Mouse (Mus musculus): ENCODE data around the gene Nid2. TPM values are rescaled to one million over a fixed set of nuclear protein-coding genes. Genes with fewer than 3 reads are reported as not detected.
A peak's percentile ranks its signal among the peaks of the same experiment; 100 is the strongest.

Nid2 gene
- not detected in 2 replicates for total RNA-seq (2014; fragmentation: Nextera tagmentation)
- 0.06 and 0.33 TPM in 2 replicates for total RNA-seq (2017)
- polyA plus RNA-seq (2012) = 0.02 and 0.08 TPM in 2 replicates

DNA sequence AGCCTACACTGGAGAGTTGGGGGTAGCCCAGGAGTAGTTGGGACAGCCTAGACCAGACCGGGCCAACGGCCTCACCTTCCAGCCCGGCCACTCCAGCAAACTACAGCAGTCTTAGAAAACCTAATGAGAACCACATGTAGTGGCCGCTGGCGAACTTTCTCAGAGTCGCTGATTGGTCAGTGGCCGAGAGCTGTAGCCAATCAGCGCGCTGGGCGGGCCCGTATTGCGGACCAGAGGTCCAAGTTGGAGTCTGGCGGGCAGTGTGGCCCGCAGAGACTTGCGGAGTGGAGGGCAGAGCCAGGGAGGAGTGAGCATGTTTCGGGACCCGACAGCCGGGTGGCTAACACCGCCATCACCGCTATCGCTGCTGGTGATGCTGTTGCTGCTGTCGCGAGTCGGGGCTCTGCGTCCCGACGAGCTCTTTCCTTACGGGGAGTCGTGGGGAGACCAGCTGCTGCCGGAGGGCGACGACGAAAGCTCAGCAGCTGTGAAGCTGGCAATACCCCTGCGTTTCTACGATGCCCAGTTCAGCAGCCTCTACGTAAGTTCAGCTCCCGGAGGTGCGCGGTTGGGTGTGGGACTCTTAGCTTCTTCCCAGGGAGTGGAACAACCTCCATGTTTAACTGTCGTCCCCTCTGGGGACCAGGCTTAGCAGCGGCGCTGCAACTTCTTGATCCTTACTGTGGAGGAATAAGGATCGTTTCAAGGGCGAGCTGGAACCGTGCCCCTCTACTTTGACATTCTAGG, at the start of gene Nid2:
TSS of gene Nid2 (plus strand) at position 241 of the 747 bp plus-strand sequence.
- peak; percentile 45; the same call in 1 of the 2 replicates for ATAC-seq (ENCODE audit: extremely low read depth, insufficient number of reproducible peaks, low FRiP score, poor library complexity, severe bottlenecking)
- TF ChIP-seq CTCF (IDR thresholded peaks at IDR 0.05; ENCODE audit: low read depth, low read length) (no peak), POLR2AphosphoS5 (IDR thresholded peaks at IDR 0.05; ENCODE audit: insufficient replicate concordance, low read depth, low read length) (no peak), GATA1 (IDR thresholded peaks at IDR 0.05; ENCODE audit: borderline replicate concordance, low read length) (no peak)

DNA sequence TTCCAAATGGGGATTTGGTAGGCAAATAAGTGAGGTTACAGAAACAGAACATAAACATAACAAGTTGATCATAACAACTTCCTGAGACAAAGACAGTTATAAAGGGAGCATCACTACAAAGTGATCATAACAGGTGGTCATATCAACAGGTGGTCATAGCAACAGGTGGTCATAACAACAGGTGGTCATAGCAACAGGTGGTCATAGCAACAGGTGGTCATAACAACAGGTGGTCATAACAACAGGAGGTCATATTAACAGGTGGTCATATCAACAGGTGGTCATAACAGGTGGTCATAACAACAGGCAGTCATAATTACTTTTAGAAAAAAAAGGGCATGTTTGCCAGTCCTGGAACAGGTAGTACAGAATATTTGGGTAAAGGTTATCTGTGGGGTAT, 49.5 kb upstream of the Nid2 start:
- Histone ChIP-seq H3K9me3 (replicated peaks) (no peaks in the 10 kb centered on the region), H3K27me3 (ENCODE audit: insufficient read depth, low read length) (peaks cover 5% of the 10 kb centered on the region; the same call in 1 of the 2 replicates), H3K36me3 (replicated peaks) (no peaks in the 10 kb centered on the region), H3K4me1 (ENCODE audit: insufficient read depth, low read depth, low read length) (no peaks in the 10 kb centered on the region), H3K4me3 (ENCODE audit: low read depth, low read length) (no peak overlapping the region)
- no peak for DNase-seq (ENCODE audit: low spot score)
- no peak for TF ChIP-seq GATA2 (IDR thresholded peaks at IDR 0.05; ENCODE audit: borderline replicate concordance, low read depth, low read length)
- TF ChIP-seq CTCF (IDR thresholded peaks at IDR 0.05; ENCODE audit: low read depth, low read length) = no peak
- TF ChIP-seq POLR2AphosphoS5 (IDR thresholded peaks at IDR 0.05; ENCODE audit: insufficient replicate concordance, low read depth, low read length) = no peak
- no peak for TF ChIP-seq TAL1 (conservative IDR thresholded peaks at IDR 0.05; ENCODE audit: low read depth, low read length)
- no peak for TF ChIP-seq GATA1 (IDR thresholded peaks at IDR 0.05; ENCODE audit: borderline replicate concordance, low read length)
- no peak for ATAC-seq (ENCODE audit: extremely low read depth, insufficient number of reproducible peaks, low FRiP score, poor library complexity, severe bottlenecking)

More for the DNA sequence above, at the start of gene Nid2:
- Histone ChIP-seq H3K9me3 (replicated peaks) (peaks cover 2% of the 10 kb centered on the region), H3K4me1 (ENCODE audit: insufficient read depth, low read depth, low read length) (peaks cover 13% of the 10 kb centered on the region), H3K36me3 (replicated peaks) (no peaks in the 10 kb centered on the region), H3K4me3 (ENCODE audit: low read depth, low read length) (peak within 1 kb of the TSS; percentile 66; the same call in 1 of the 2 replicates), H3K27me3 (ENCODE audit: insufficient read depth, low read length) (peaks cover 52% of the 10 kb centered on the region)
- DNase-seq (ENCODE audit: low spot score) = no peak

DNA sequence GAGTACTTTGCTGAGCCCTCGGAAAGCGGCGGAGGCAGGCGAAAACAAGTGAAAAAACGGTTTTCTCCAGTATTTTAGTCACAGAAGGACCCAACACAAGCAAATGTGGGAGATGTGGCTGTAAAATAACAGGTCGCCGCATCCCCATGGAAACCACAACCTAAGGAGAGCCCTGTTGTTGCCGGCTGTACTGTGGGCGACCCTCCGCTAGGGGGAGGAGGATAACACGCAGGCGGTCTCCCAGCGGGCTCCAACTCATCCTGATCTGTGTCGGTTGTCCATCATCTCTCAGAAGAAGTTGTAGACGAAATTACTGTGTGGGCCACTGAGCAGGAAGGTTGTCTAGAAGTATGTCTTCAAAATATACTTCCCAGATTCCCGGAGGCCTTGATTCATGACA, 45.4 kb upstream of the Nid2 start:
- Histone ChIP-seq H3K9me3 (replicated peaks) (no peaks in the 10 kb centered on the region), H3K4me1 (ENCODE audit: insufficient read depth, low read depth, low read length) (no peaks in the 10 kb centered on the region), H3K27me3 (ENCODE audit: insufficient read depth, low read length) (peaks cover 15% of the 10 kb centered on the region), H3K36me3 (replicated peaks) (no peaks in the 10 kb centered on the region), H3K4me3 (ENCODE audit: low read depth, low read length) (no peak overlapping the region)
- DNase-seq (ENCODE audit: low spot score) (peak; percentile 28), ATAC-seq (ENCODE audit: extremely low read depth, insufficient number of reproducible peaks, low FRiP score, poor library complexity, severe bottlenecking) (no peak)
- TF ChIP-seq POLR2AphosphoS5 (IDR thresholded peaks at IDR 0.05; ENCODE audit: insufficient replicate concordance, low read depth, low read length) (no peak), CTCF (IDR thresholded peaks at IDR 0.05; ENCODE audit: low read depth, low read length) (peak; percentile 66), GATA2 (IDR thresholded peaks at IDR 0.05; ENCODE audit: borderline replicate concordance, low read depth, low read length) (no peak), TAL1 (conservative IDR thresholded peaks at IDR 0.05; ENCODE audit: low read depth, low read length) (no peak), GATA1 (IDR thresholded peaks at IDR 0.05; ENCODE audit: borderline replicate concordance, low read length) (no peak)

DNA sequence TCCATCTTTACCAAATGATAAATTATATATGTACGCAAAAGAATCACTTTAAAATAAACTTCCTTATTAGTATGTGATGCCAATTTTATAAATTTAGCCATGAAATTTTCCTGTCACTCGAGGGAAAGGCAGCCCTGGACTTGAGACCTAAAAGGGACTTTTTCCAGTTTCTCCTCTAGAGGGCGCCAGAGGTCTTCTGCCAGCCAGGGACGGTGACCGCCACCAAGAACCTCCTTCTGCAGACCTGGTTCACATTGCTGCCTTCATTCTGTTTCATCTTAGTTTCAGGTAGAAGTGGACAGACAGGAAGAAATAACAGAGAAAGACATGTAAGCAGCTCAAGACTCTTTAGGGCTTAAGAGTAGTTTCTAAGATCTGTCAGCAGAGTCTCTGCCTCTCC, 44.6 kb upstream of the Nid2 start:
- ATAC-seq (ENCODE audit: extremely low read depth, insufficient number of reproducible peaks, low FRiP score, poor library complexity, severe bottlenecking) (no peak), DNase-seq (ENCODE audit: low spot score) (peak; percentile 43)
- peaks cover 15% of the 10 kb centered on the region for H3K27me3 ChIP-seq (ENCODE audit: insufficient read depth, low read length)
- no peaks in the 10 kb centered on the region for H3K9me3 ChIP-seq (replicated peaks)
- no peak overlapping the region for H3K4me3 ChIP-seq (ENCODE audit: low read depth, low read length)
- H3K4me1 ChIP-seq (ENCODE audit: insufficient read depth, low read depth, low read length) = no peaks in the 10 kb centered on the region
- no peaks in the 10 kb centered on the region for H3K36me3 ChIP-seq (replicated peaks)
- TF ChIP-seq POLR2AphosphoS5 (IDR thresholded peaks at IDR 0.05; ENCODE audit: insufficient replicate concordance, low read depth, low read length) = no peak
- TF ChIP-seq CTCF (IDR thresholded peaks at IDR 0.05; ENCODE audit: low read depth, low read length) = 0 out of 2 replicates have a peak, but pooled peaks have one; percentile 17
- TF ChIP-seq GATA2 (IDR thresholded peaks at IDR 0.05; ENCODE audit: borderline replicate concordance, low read depth, low read length) = no peak

- H3K4me1 ChIP-seq (ENCODE audit: insufficient read depth, low read depth, low read length) = no peaks in the 10 kb centered on the region
- H3K36me3 ChIP-seq (replicated peaks) = no peaks in the 10 kb centered on the region
- no peak overlapping the region for H3K4me3 ChIP-seq (ENCODE audit: low read depth, low read length)
- DNase-seq (ENCODE audit: low spot score) (no peak), ATAC-seq (ENCODE audit: extremely low read depth, insufficient number of reproducible peaks, low FRiP score, poor library complexity, severe bottlenecking) (no peak)
- H3K27me3 ChIP-seq (ENCODE audit: insufficient read depth, low read length) = peaks cover 20% of the 10 kb centered on the region
- no peaks in the 10 kb centered on the region for H3K9me3 ChIP-seq (replicated peaks)
- TF ChIP-seq GATA1 (IDR thresholded peaks at IDR 0.05; ENCODE audit: borderline replicate concordance, low read length) = no peak
- no peak for TF ChIP-seq GATA2 (IDR thresholded peaks at IDR 0.05; ENCODE audit: borderline replicate concordance, low read depth, low read length)
- no peak for TF ChIP-seq TAL1 (conservative IDR thresholded peaks at IDR 0.05; ENCODE audit: low read depth, low read length)
- TF ChIP-seq POLR2AphosphoS5 (IDR thresholded peaks at IDR 0.05; ENCODE audit: insufficient replicate concordance, low read depth, low read length) = no peak
- TF ChIP-seq CTCF (IDR thresholded peaks at IDR 0.05; ENCODE audit: low read depth, low read length) = no peak
These were observed 44.1 kb upstream of the Nid2 start for GRCm38 (mm10) chr14:19706997-19707396.

DNA sequence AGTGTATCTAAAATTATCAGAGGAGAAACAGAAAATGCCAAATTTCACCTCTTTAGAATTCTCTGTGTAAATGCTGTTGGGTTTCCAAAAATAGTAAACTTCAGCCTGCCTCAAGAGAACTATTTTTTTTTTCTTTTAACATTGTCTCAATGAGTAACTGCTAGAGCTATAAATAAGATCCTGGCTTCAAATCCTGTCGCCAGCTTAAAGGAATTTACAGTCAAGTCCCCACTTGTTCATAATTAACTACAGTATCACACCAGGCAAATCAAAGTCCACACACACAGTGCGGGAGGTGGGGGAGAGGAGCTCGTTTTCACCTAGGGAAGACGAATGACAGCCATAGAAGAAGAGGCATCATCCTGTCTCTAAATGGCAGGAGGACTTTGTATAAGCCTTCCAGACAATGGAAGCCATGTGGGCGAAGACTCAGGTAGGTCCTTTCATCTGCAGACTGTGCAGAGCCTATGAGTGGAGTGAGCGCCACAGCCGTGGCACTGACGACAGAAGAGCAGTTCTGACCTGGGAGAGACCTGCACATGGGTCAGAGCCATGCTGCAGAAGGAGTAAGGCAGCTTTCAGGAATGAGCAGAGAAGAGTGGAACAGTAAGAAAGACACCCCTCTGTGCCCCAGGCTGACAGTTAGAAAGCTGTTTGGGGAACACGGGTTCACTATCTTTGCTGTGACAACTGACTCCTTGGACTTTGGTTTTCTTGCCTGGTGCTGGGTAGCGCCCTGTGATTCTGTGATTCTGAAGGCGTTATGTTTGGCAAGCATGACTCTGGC, 43.2 kb upstream of the Nid2 start:
- no peaks in the 10 kb centered on the region for H3K9me3 ChIP-seq (replicated peaks)
- no peaks in the 10 kb centered on the region for H3K36me3 ChIP-seq (replicated peaks)
- no peak overlapping the region for H3K4me3 ChIP-seq (ENCODE audit: low read depth, low read length)
- no peaks in the 10 kb centered on the region for H3K4me1 ChIP-seq (ENCODE audit: insufficient read depth, low read depth, low read length)
- ATAC-seq (ENCODE audit: extremely low read depth, insufficient number of reproducible peaks, low FRiP score, poor library complexity, severe bottlenecking) (no peak), DNase-seq (ENCODE audit: low spot score) (no peak)
- TF ChIP-seq GATA2 (IDR thresholded peaks at IDR 0.05; ENCODE audit: borderline replicate concordance, low read depth, low read length) = no peak
- peaks cover 23% of the 10 kb centered on the region for H3K27me3 ChIP-seq (ENCODE audit: insufficient read depth, low read length)
